Mouse (Mus musculus) thymus, adult 2 months (tissue): ENCODE measurements around the gene Klf3. TPM values are rescaled to one million over a fixed set of nuclear protein-coding genes. Genes with fewer than 3 reads are reported as not detected.

Experiments
- DNase-seq: peaks from one replicate; pipeline ENCODE4 v3.0.0; 2021
- H3K27ac ChIP-seq: fragments of 200-500 bp; 2 replicates; pipeline ENCODE4 v1.5.1; 2012; ENCODE audit warnings: low read length, control low read depth; ENCODE audit not compliant: control insufficient read depth, insufficient read depth
- H3K27me3 ChIP-seq: fragments of 200-500 bp; 2 replicates; pipeline ENCODE4 v1.6.1; 2012; ENCODE audit warnings: mild to moderate bottlenecking, low read length, moderate library complexity, mixed read lengths; ENCODE audit not compliant: control insufficient read depth, insufficient read depth
- H3K36me3 ChIP-seq: fragments of 200-500 bp; 2 replicates; pipeline ENCODE4 v1.6.1; 2012; ENCODE audit warnings: mild to moderate bottlenecking, low read length, moderate library complexity; ENCODE audit not compliant: control insufficient read depth, insufficient read depth
- H3K4me1 ChIP-seq: fragments of 200-500 bp; replicated peaks from 2 replicates; pipeline ENCODE4 v1.6.1; 2012; ENCODE audit warnings: low read length; ENCODE audit not compliant: control insufficient read depth, insufficient read depth
- H3K4me3 ChIP-seq: fragments of 200-500 bp; 2 replicates; pipeline ENCODE4 v1.5.1; 2012; ENCODE audit warnings: mild to moderate bottlenecking, low read length, control low read depth, moderate library complexity; ENCODE audit not compliant: control insufficient read depth, insufficient read depth
- CTCF ChIP-seq: fragments of 200-500 bp; IDR thresholded peaks from 2 replicates; pipeline ENCODE4 v1.5.1; 2012; ENCODE audit warnings: mild to moderate bottlenecking, control low read depth, low read length, moderate library complexity, borderline replicate concordance; ENCODE audit not compliant: control insufficient read depth, poor library complexity, insufficient read depth; ENCODE audit errors: extremely low read depth
- POLR2A ChIP-seq: fragments of 200-500 bp; IDR thresholded peaks from 2 replicates; pipeline ENCODE4 v1.6.1; 2012; ENCODE audit warnings: mild to moderate bottlenecking, low read length, control low read depth, moderate library complexity; ENCODE audit not compliant: control insufficient read depth, poor library complexity, insufficient read depth; ENCODE audit errors: extremely low read depth
- WGBS: fragments of 180-500 bp; shearing (Covaris S2); methylation state at CpG from one replicate; pipeline ENCODE4 v1.1.7; 2018; 5-methylcytosine and 5-hydroxymethylcytosine counted together
- polyA plus RNA-seq: library from polyadenylated mRNA; depleted of rRNA; stranded (reverse); fragments of >200 nt; gene quantifications from 2 replicates; pipeline ENCODE4 v1.2.3, GENCODE M21; 2012

The Klf3 gene
- polyA plus RNA-seq, 1 experiment: 175 TPM

DNA sequence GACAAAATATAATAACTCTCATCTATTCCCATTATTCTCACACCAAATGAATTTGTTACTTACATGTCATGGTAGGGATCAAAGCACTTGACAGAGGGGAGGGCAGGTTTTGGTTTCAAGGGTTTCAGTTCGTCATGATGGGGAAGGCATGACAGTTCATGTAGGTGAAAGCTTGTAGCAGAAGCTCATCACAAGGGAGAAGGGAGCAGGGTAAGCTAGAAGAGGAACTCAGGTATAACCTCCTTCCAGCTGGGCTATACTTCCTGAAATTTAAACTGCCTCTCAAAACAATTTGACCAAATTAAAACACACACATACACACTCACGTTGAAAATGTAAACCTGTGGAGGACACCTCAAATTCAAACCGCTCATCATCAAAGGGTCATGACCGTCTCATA is 32.1 kb downstream of the Klf3 start:
- no peaks in the 10 kb centered on the region for H3K4me1 ChIP-seq
- no peak for DNase-seq
- peaks cover 6% of the 10 kb centered on the region; the same call in 1 of the 2 replicates for H3K36me3 ChIP-seq
- TF ChIP-seq CTCF (no peak), POLR2A (no peak)
- H3K27me3 ChIP-seq: no peaks in the 10 kb centered on the region
- 65% methylated on average over 4 of the region's 4 CpGs for WGBS
- H3K27ac ChIP-seq: no peak overlapping the region
- H3K4me3 ChIP-seq: no peak overlapping the region

- DNase-seq: no peak
- no peak overlapping the region for H3K27ac ChIP-seq
- WGBS: 92% methylated on average over 6 of the region's 6 CpGs
- no peaks in the 10 kb centered on the region for H3K36me3 ChIP-seq
- no peaks in the 10 kb centered on the region for H3K27me3 ChIP-seq
- TF ChIP-seq POLR2A: no peak
- no peak for TF ChIP-seq CTCF
- no peaks in the 10 kb centered on the region for H3K4me1 ChIP-seq
- H3K4me3 ChIP-seq: no peak overlapping the region
Measured at GRCm38 (mm10) chr5:64839016-64839599, 35.9 kb downstream of the Klf3 start.

- no peak for DNase-seq
- Histone ChIP-seq H3K4me3 (no peak overlapping the region), H3K36me3 (no peaks in the 10 kb centered on the region), H3K4me1 (no peaks in the 10 kb centered on the region), H3K27me3 (no peaks in the 10 kb centered on the region), H3K27ac (no peak overlapping the region)
- no peak for TF ChIP-seq CTCF
- no peak for TF ChIP-seq POLR2A
- WGBS: 100% methylated on average over 1 of the region's 1 CpGs
Measured at GRCm38 (mm10) chr5:64840087-64840486, 36.9 kb downstream of the Klf3 start.

- 98% methylated on average over 3 of the region's 3 CpGs for WGBS
- Histone ChIP-seq H3K4me3 (no peak overlapping the region), H3K27me3 (no peaks in the 10 kb centered on the region), H3K27ac (no peak overlapping the region), H3K36me3 (no peaks in the 10 kb centered on the region), H3K4me1 (peaks cover 5% of the 10 kb centered on the region; the same call in 1 of the 2 replicates)
- DNase-seq: no peak
- TF ChIP-seq CTCF: no peak
Measured at GRCm38 (mm10) chr5:64844622-64845021, 41.4 kb downstream of the Klf3 start.

- TF ChIP-seq POLR2A: no peak
- TF ChIP-seq CTCF: no peak
- DNase-seq: no peak
- H3K4me3 ChIP-seq: no peak overlapping the region
- no peak overlapping the region for H3K27ac ChIP-seq
- H3K4me1 ChIP-seq: peaks cover 10% of the 10 kb centered on the region
- WGBS: 68% methylated on average over 2 of the region's 2 CpGs
- H3K36me3 ChIP-seq: no peaks in the 10 kb centered on the region
- no peaks in the 10 kb centered on the region for H3K27me3 ChIP-seq
Measured at GRCm38 (mm10) chr5:64847305-64847704, 44.1 kb downstream of the Klf3 start.

GRCm38 (mm10) chr5:64849892-64850291 is 46.7 kb downstream of the Klf3 start:
- no peaks in the 10 kb centered on the region for H3K27me3 ChIP-seq
- WGBS: 96% methylated on average over 7 of the region's 7 CpGs
- TF ChIP-seq POLR2A (no peak), CTCF (no peak)

More at GRCm38 (mm10) chr5:64849892-64850291, 46.7 kb downstream of the Klf3 start:
- Histone ChIP-seq H3K4me1 (peaks cover 16% of the 10 kb centered on the region), H3K4me3 (no peak overlapping the region), H3K27ac (no peak overlapping the region), H3K36me3 (no peaks in the 10 kb centered on the region)
- no peak for DNase-seq
